Mouse (Mus musculus): ENCODE results near the gene Prom1.
"Not testable (repeated sequence)": the region's sequence is repeated elsewhere in the genome, so short reads cannot be mapped to it uniquely, and the experiment has no call there.

DNA sequence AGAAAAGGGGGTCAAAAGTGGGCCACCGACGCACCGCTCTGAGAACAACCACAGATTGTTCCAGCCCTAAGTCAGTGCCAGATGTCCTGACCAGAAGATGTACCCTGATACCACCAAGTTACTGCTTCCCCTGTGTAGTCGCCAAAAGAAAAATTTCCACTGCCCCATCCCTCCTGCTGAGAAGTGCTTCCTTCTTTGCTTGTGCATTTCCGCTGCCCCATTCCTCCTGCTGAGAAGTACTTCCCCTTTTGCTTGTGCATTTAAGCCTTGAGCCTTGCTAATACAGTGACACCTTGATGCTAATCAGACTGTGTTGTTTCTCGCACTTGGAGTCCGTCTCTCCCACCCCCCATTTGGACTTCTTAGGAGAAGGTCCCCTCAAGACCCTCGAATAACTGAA is 24.7 kb upstream of the Prom1 start:
- TF ChIP-seq CTCF (IDR thresholded peaks at IDR 0.05; ENCODE audit: control insufficient read depth, insufficient read depth, insufficient replicate concordance, low read depth, low read length); POLR2A (IDR thresholded peaks at IDR 0.05; ENCODE audit: control insufficient read depth, low read depth, low read length): not testable (repeated sequence)

Measured in testis, adult 2 months (tissue).